Mouse (Mus musculus) layer of hippocampus, postnatal 25 days (tissue): ENCODE results near the gene Zbtb22. TPM values are rescaled to one million over a fixed set of nuclear protein-coding genes. Genes with fewer than 3 reads are reported as not detected.
A peak's percentile ranks its signal among the peaks of the same experiment; 100 is the strongest.
"Not testable (repeated sequence)": the region's sequence is repeated elsewhere in the genome, so short reads cannot be mapped to it uniquely, and the experiment has no call there.

ENCODE experiments used
- DNase-seq, 2 experiments: peaks; one replicate each; pipeline ENCODE4 v3.0.0; 2022; ENCODE audit warnings: mixed read lengths in 2 of 2, low spot score in 1 of 2; ENCODE audit errors: extremely low spot score in 1 of 2
- total RNA-seq, 2 experiments: library from RNA; stranded (reverse); gene quantifications; 2 replicates each; pipeline ENCODE4 v1.2.3; 2021

Gene Zbtb22
- total RNA-seq, 2 experiments from 2014 or later = 27.7 to 29.6 TPM

DNA sequence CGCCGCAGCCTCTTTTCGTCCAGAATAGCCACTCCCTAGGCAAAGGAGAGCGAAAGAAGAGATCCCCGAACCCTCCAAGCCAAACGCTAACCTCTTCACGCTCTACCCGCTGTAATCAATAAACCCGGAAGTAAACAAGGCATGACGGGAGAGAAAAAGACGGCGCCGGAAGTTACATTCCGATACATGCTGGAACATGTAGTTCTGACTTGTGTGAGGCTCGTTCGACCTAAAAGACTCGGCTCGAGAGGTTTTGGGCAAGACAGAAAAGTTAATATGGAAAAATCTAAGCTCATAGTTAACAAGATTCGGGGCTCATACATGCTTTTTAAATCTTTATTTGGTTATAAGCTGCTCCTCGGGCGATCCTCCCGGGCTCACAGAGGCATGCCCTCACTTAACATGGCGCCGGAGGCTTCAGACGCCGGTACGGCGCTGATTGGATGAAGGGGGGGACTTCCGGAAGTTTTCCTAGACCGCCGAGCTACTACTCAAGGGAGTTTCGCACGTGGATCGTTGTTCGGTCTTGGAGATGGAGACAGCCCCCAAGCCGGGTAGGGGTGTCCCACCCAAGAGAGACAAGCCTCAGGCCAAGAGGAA, 24.6 kb downstream of the Zbtb22 start, which contains the start of the genes Pfdn6 and Wdr46:
Gene Pfdn6 (minus strand): TSS at position 138 of the 600 bp plus-strand sequence.
Gene Wdr46 (plus strand): TSS at position 455 of the 600 bp plus-strand sequence.
- peak; percentile 67 to 83 for DNase-seq

- no peak for DNase-seq
Observed at GRCm38 (mm10) chr17:33940981-33941380, 25.3 kb downstream of the Zbtb22 start.

GRCm38 (mm10) chr17:33941381-33941780, 25.7 kb downstream of the Zbtb22 start:
- no peak for DNase-seq

DNA sequence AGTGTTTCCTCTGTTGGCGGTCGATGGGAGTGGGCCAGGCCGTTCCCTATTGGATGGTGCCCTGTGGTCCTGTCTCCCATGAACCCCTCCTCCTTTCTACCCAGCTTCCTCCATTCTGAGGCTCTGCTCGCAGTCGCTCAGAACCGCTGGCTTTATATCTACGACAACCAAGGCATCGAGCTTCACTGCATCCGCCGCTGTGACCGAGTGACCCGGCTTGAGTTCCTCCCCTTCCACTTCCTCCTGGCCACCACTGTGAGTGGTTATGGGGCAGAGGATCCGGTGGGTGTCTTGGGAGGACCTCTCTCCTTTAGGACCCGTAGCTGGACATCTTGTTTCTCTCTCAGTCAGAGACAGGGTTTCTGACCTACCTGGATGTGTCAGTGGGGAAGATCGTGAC, 27.8 kb downstream of the Zbtb22 start:
- no peak for DNase-seq

GRCm38 (mm10) chr17:33947430-33948089, 31.9 kb downstream of the Zbtb22 start:
- no peak for DNase-seq

GRCm38 (mm10) chr17:33948090-33948904, 32.6 kb downstream of the Zbtb22 start:
- DNase-seq = no peak

GRCm38 (mm10) chr17:33948905-33949537, 33.3 kb downstream of the Zbtb22 start:
- DNase-seq = no peak

- DNase-seq = no peak
Observed at GRCm38 (mm10) chr17:33950131-33950625, 34.5 kb downstream of the Zbtb22 start.

DNA sequence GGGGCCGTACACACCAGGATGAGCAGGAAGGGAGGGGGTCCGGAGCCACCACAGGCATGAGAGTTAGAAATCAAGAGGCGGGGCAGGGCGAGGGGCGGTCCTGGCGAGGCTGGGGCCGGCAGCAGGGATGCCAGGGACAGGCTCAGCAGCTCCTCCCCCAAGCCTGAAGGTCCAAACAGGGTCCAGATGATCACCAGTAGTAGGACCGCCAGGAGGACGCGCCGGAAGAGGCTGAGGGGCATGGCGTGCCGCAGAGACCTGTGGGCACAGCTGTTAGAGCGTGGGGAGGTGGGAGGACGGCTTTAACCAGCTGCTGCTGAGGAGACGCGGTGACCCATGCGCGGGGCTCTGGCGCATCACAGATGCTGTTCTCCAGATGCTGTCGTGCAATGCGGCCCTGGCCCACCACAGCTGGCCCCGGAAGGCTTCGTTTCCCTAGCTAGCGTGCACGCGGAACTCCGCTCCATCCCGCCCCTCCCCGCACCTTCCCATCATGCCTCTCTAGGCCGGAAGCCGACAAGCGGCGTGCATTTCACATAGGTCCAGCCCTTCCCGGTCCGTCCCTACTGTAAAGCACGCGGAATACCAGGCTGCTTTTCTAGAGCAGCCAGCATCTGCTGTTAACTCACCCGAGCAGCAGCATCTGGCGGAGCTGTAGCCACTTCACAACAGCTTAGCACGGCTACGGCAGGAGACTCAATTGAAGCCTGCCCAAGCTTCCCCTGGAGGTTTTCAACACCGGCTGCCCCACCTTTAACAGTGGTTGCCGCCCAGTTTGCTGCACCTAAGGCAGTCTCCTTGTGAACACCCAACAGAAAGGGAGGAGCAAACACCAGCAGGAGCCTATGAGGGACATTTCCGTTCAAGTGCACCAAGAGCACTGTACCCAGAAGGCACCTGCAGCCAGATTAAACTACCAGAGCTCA, 35.6 kb downstream of the Zbtb22 start, which contains the start of gene B3galt4:
Gene B3galt4 (minus strand): TSS at position 468 of the 926 bp plus-strand sequence.
- DNase-seq = peak; percentile 63 to 71

DNA sequence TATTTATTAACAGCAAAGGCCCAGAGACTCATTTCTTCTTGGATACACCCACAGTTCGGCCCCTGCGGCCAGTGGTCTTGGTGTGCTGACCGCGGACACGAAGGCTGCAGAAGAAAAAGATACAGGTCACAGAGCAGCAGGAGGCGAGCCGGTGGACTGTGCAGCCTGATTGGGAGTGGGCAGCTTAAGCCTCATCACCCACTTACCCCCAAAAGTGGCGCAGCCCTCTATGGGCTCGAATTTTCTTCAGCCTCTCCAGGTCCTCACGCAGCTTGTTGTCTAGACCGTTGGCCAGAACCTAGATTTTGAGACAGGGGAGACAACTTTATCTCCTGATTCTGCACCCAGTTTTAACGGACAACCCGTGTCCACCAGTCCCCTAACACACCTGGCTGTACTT, 36.3 kb downstream of the Zbtb22 start:
- DNase-seq = not testable (repeated sequence)

DNA sequence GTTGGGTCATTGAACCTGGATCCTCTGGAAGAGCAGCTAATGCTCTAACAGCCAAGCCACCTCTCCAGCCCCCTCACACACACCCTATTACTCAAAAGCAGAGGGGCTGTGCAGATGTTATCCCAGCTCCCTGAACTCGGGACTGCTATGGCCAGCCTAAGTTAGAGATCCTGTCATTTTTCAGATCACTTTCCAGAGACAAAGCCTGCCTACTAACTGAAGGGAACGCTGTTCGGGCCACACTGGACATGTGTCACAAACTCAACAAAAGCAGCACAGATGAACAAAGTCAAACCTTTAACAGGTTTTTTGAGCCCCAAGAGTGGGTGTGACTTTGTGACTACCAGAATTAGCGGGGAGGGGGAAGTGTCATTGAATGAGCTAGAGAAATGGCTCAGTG, 37.2 kb downstream of the Zbtb22 start:
- no peak for DNase-seq

DNA sequence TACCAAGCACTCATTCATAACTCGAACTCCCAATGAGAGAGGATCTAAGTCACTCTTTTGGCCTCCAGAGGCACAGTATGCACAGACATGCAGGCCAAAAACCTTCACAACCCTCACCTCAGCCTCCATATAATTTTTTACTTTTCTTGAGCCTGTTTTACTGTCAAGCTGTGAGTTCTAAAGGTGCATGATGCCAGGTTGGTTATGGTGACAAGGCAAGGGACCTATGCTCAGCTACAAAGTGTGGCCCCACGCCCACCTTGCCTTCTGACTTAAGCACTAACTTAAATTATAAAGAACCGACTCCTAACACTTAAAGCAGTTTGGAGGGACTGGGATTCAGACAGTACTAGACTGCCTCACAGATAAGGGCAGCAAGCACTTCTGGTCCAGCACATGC, 37.6 kb downstream of the Zbtb22 start:
- no peak for DNase-seq

GRCm38 (mm10) chr17:33953961-33954565, 38.4 kb downstream of the Zbtb22 start:
- DNase-seq = no peak

DNA sequence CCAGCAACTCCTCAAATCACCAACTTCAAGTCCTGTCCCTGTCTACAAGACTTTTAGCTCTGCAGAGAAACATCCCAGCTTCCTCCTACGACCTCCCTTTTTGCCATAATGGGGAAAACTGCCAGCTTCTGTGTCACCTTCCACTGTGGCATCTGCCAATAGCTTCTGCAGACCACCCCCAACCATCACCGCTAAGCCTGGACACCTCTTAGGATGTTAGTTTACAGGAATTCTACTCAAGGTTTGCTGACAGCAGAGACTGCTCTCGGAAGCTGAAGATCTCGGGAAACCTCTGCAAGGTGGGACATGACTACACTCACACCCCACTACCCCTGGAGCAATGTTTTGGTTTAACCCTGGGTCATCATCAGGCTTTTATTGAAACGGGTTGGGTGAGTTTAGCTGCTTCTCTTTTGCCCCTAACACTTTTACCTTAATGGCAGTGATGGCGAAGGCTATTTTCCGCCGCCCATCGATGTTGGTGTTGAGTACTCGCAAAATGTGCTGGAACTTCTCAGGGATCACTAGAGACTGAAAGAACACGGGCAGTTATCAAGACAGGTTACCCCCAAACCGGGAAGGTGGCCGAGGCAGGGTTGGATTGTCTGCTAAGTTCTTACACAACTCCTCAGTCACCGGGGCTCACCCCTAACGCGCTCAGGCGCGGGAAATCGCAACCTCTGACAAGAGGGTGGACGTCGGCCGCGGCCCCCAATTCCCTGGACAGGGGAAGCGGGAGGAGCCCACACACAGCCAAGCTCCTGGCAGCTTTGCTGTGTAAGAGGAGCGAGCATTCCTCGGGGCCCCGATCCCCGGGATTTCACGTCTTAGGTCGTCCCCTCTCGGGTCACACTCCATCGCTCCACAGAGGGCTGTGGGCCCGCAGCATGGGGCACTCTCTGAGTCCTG, 39.2 kb downstream of the Zbtb22 start:
- DNase-seq = no peak

DNA sequence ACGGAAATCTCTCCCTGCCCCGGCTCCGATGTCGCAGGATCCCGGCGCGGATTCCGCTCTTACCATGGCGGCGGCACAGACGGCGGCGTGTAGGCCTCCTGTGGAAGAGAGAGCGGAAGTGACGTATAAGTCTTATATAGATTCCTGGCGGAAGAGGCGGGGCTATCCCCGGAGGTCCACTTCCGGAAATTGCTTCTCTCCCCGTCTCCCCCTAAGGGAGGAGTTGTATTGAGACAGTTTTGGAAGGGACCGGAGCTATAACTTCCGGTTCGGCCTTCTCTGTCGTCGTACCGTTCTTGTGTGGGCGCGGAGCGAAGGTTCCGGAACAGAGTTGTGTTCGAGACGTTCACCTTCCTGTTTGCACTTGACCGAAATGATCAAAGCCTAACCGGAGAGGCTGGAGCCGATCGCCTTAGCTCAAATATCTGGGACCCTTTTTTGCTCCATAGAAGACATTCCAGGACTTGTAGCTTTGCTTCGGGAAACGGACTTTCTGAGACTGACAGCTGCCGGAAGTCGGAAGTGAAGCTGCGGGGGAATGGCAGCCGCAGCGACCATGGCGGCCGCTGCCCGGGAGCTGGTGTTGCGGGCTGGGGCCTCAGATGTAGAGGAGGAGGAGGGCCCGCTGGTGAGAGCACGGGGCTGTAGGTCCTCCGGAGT, 40.0 kb downstream of the Zbtb22 start, which contains the start of the genes Vps52 and Rps18:
Gene Vps52 (plus strand): TSS at position 258 of the 660 bp plus-strand sequence.
Gene Rps18 (minus strand): TSS at position 447 of the 660 bp plus-strand sequence.
- DNase-seq = peak; percentile 91

DNA sequence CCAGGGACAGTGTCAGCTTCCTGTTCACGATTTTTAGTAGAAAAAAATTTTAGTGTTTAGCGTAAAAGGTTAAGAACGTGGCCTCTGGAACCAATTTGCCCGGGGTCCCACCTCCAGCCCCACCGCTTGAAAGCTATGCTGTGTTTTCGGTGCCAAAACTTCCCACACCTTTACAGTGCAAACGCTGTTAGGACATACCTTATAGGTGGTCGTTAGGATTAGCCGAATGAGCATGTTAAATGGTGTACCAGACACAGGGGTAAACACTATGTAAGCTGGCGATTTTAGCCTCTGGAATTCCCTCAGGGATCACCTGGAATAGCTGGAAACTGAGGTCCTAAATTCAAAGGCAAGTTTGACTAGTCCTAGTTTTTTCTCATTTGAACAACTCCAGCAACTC, 40.6 kb downstream of the Zbtb22 start:
- DNase-seq = no peak

DNA sequence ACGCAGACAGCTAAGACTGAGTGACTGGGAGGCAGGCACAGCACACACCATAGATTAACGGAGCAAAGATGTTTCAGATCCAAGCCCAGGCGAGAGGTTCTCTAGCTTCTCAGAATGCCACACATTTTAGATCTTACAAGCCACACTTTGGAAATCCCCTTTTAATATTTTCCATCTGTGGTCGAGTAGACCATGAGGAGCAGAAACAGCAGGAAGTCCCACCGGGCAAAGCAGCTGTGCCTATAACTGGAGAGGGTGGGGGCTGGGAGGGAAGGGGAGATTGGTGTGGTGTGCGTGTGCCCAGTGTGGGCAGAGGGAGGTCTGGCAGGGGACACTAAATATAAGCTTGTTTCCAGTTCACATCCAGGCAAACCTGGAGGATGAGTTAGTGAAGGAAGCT, 41.8 kb downstream of the Zbtb22 start:
- no peak for DNase-seq
